Mouse (Mus musculus): ENCODE data around the gene Tufm. TPM values are rescaled to one million over a fixed set of nuclear protein-coding genes. Genes with fewer than 3 reads are reported as not detected.

Tufm gene
- polyA plus RNA-seq, 1 experiment from 2014 or later: 140 TPM

GRCm38 (mm10) chr7:126519513-126519912, 32.4 kb downstream of the Tufm start:
- H3K27ac ChIP-seq (ENCODE audit: low read length): no peak overlapping the region

GRCm38 (mm10) chr7:126523316-126523715, 36.2 kb downstream of the Tufm start:
- ATAC-seq (ENCODE audit: insufficient read depth, low FRiP score): no peak
- Histone ChIP-seq H3K27me3 (ENCODE audit: control insufficient read depth, insufficient read depth, low read length) (no peaks in the 10 kb centered on the region), H3K4me3 (replicated peaks; ENCODE audit: low read length) (no peak overlapping the region), H3K27ac (ENCODE audit: low read length) (no peak overlapping the region), H3K9ac (ENCODE audit: low read length) (no peak overlapping the region), H3K4me2 (ENCODE audit: low read depth, low read length) (no peak overlapping the region), H3K9me3 (replicated peaks; ENCODE audit: control insufficient read depth, low read length) (no peaks in the 10 kb centered on the region), H3K4me1 (ENCODE audit: control insufficient read depth, insufficient read depth, low read length) (no peaks in the 10 kb centered on the region), H3K36me3 (ENCODE audit: control insufficient read depth, insufficient read depth, low read length) (no peaks in the 10 kb centered on the region)
- WGBS: 86% methylated on average over 3 of the region's 3 CpGs

More at GRCm38 (mm10) chr7:126519513-126519912, 32.4 kb downstream of the Tufm start:
- ATAC-seq (ENCODE audit: insufficient read depth, low FRiP score): no peak
- H3K9me3 ChIP-seq (replicated peaks; ENCODE audit: control insufficient read depth, low read length): no peaks in the 10 kb centered on the region
- 0 out of 2 replicates have a peak overlapping the region, but pooled peaks have one; percentile 5 for H3K9ac ChIP-seq (ENCODE audit: low read length)
- H3K4me3 ChIP-seq (replicated peaks; ENCODE audit: low read length): no peak overlapping the region
- H3K36me3 ChIP-seq (ENCODE audit: control insufficient read depth, insufficient read depth, low read length): no peaks in the 10 kb centered on the region
- H3K4me2 ChIP-seq (ENCODE audit: low read depth, low read length): no peak overlapping the region
- H3K4me1 ChIP-seq (ENCODE audit: control insufficient read depth, insufficient read depth, low read length): no peaks in the 10 kb centered on the region
- no peaks in the 10 kb centered on the region for H3K27me3 ChIP-seq (ENCODE audit: control insufficient read depth, insufficient read depth, low read length)
- WGBS: 61% methylated on average over 2 of the region's 2 CpGs

DNA sequence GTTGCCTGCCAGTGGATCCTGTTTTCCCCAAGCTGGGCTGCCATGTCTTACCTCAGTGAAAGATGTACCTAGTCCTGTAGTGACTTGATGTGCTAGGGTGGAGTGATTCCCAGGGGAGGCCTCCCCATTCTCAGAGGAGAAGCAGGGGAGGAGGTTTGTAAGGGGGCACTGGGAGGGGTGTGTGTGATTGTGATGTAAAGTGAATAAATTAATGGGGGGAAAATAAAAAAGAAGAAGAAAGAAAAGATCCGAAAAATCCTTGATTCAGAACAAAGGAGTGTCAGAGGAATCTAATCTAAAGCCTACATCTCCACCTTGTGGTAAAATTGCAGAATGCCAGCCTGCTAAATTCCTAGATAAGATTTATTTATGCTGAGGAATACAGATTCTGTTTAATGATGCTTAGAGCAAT, 41.0 kb downstream of the Tufm start:
- Histone ChIP-seq H3K9me3 (replicated peaks; ENCODE audit: control insufficient read depth, low read length) (no peaks in the 10 kb centered on the region), H3K36me3 (ENCODE audit: control insufficient read depth, insufficient read depth, low read length) (no peaks in the 10 kb centered on the region), H3K27me3 (ENCODE audit: control insufficient read depth, insufficient read depth, low read length) (no peaks in the 10 kb centered on the region), H3K4me1 (ENCODE audit: control insufficient read depth, insufficient read depth, low read length) (no peaks in the 10 kb centered on the region), H3K4me2 (ENCODE audit: low read depth, low read length) (no peak overlapping the region), H3K9ac (ENCODE audit: low read length) (peak overlapping the region; percentile 47; the same call in 1 of the 2 replicates), H3K27ac (ENCODE audit: low read length) (no peak overlapping the region), H3K4me3 (replicated peaks; ENCODE audit: low read length) (no peak overlapping the region)
- WGBS: 5% methylated on average over 1 of the region's 1 CpGs
- ATAC-seq (ENCODE audit: insufficient read depth, low FRiP score): 0 out of 2 replicates have a peak, but pooled peaks have one; percentile 21

- peaks cover 7% of the 10 kb centered on the region for H3K27me3 ChIP-seq (ENCODE audit: control insufficient read depth, insufficient read depth, low read length)
- no peaks in the 10 kb centered on the region for H3K9me3 ChIP-seq (replicated peaks; ENCODE audit: control insufficient read depth, low read length)
- no peak for ATAC-seq (ENCODE audit: insufficient read depth, low FRiP score)
- H3K9ac ChIP-seq (ENCODE audit: low read length): no peak overlapping the region
- no peaks in the 10 kb centered on the region for H3K36me3 ChIP-seq (ENCODE audit: control insufficient read depth, insufficient read depth, low read length)
- H3K4me1 ChIP-seq (ENCODE audit: control insufficient read depth, insufficient read depth, low read length): no peaks in the 10 kb centered on the region
- WGBS: 86% methylated on average over 1 of the region's 1 CpGs
- H3K4me3 ChIP-seq (replicated peaks; ENCODE audit: low read length): no peak overlapping the region
- no peak overlapping the region for H3K27ac ChIP-seq (ENCODE audit: low read length)
- H3K4me2 ChIP-seq (ENCODE audit: low read depth, low read length): no peak overlapping the region
Observed at GRCm38 (mm10) chr7:126533434-126533833, 46.3 kb downstream of the Tufm start.

DNA sequence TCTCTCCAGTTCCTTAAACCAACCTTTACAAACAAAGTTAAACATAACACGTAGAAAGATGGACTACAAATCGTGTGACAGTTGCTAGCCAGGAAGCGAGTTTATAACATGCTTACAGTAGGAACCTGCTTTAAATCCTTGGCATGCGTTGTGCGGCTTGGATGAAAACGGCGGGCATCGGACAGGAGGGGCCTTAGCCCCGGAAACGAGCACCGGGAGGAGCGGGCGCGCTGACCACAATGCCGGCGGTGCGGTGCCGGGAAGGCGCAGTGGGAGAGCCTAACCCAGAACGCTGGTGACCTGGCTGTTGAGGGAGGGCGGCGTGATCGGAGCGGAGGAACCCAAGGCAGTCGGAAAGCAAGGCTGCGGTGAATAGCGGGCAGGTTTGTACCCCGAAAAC, 48.6 kb downstream of the Tufm start:
- WGBS: under 1% methylated on average over 28 of the region's 28 CpGs
- ATAC-seq (ENCODE audit: insufficient read depth, low FRiP score): peak; percentile 33; the same call in 1 of the 2 replicates

DNA sequence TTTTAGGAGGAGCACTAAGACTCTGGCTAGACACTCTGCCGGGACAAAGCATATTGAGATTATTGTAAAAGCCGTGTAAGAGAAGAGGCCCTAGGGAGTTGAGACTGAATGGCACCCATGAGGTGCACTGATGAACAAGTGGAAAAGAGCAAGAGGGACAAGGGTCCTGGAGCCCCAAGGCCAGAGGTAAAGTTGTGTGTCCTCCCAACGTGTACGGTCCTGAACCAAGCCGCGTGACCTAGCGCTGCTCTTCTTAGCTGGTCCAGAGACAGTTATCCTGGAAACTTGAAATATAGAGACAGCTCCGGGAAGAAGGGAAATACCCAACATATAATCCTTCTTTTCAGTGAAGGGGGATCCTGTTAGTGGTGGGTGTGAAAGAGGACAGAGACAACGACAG, 49.3 kb downstream of the Tufm start:
- Histone ChIP-seq H3K9me3 (replicated peaks; ENCODE audit: control insufficient read depth, low read length) (no peaks in the 10 kb centered on the region), H3K4me1 (ENCODE audit: control insufficient read depth, insufficient read depth, low read length) (no peaks in the 10 kb centered on the region), H3K36me3 (ENCODE audit: control insufficient read depth, insufficient read depth, low read length) (no peaks in the 10 kb centered on the region), H3K9ac (ENCODE audit: low read length) (no peak overlapping the region), H3K27me3 (ENCODE audit: control insufficient read depth, insufficient read depth, low read length) (peaks cover 7% of the 10 kb centered on the region), H3K4me3 (replicated peaks; ENCODE audit: low read length) (peak overlapping the region; percentile 48), H3K4me2 (ENCODE audit: low read depth, low read length) (peak overlapping the region; percentile 74), H3K27ac (ENCODE audit: low read length) (no peak overlapping the region)
- no peak for ATAC-seq (ENCODE audit: insufficient read depth, low FRiP score)
- 58% methylated on average over 9 of the region's 9 CpGs for WGBS

More for the DNA sequence above, 48.6 kb downstream of the Tufm start:
- H3K4me1 ChIP-seq (ENCODE audit: control insufficient read depth, insufficient read depth, low read length): no peaks in the 10 kb centered on the region
- H3K4me3 ChIP-seq (replicated peaks; ENCODE audit: low read length): peak overlapping the region; percentile 48
- H3K9ac ChIP-seq (ENCODE audit: low read length): peak overlapping the region; percentile 68
- H3K27ac ChIP-seq (ENCODE audit: low read length): no peak overlapping the region
- peak overlapping the region; percentile 74 for H3K4me2 ChIP-seq (ENCODE audit: low read depth, low read length)
- H3K36me3 ChIP-seq (ENCODE audit: control insufficient read depth, insufficient read depth, low read length): no peaks in the 10 kb centered on the region
- H3K9me3 ChIP-seq (replicated peaks; ENCODE audit: control insufficient read depth, low read length): no peaks in the 10 kb centered on the region
- peaks cover 7% of the 10 kb centered on the region for H3K27me3 ChIP-seq (ENCODE audit: control insufficient read depth, insufficient read depth, low read length)

DNA sequence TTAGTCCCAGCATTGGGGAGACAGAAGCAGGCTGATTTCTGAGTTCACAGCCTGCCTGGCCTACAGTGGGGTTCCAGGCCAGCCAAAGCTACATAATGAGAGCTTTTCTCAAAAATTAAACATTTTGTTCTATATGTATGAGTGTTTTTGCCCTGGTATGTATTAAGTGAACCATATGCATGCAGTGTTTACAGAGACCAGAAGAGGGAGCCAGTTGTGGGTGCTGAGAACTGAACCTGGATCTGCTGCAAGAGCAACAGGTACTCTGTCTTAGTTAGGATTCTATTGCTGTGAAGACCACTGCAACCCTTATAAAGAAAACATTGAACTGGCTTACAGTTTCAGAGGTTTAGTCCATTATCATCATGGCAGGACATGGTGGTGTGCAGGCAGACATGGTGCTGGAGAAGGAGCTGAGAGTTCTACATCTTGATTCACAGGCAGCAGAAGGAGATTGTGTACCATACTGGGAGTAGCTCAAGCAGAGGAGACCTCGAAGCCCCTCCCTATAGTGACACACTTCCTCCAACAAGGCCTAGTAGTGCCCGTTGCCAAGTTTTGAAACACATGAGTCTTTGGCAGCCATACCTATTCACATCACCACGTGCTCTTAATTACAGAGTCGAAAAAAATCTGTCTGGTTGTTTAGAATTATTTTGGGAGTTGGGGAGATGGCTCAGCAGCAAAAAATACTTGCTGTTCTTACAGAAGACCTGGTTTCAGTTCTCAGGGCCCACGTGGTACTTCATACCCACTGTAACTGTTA, 50.8 kb downstream of the Tufm start:
- H3K9me3 ChIP-seq (replicated peaks; ENCODE audit: control insufficient read depth, low read length): no peaks in the 10 kb centered on the region
- no peak for ATAC-seq (ENCODE audit: insufficient read depth, low FRiP score)
- no peaks in the 10 kb centered on the region for H3K4me1 ChIP-seq (ENCODE audit: control insufficient read depth, insufficient read depth, low read length)
- WGBS: 74% methylated on average over 5 of the region's 5 CpGs
- H3K9ac ChIP-seq (ENCODE audit: low read length): no peak overlapping the region
- peaks cover 7% of the 10 kb centered on the region for H3K27me3 ChIP-seq (ENCODE audit: control insufficient read depth, insufficient read depth, low read length)
- H3K4me2 ChIP-seq (ENCODE audit: low read depth, low read length): no peak overlapping the region
- H3K27ac ChIP-seq (ENCODE audit: low read length): no peak overlapping the region
- H3K4me3 ChIP-seq (replicated peaks; ENCODE audit: low read length): no peak overlapping the region
- no peaks in the 10 kb centered on the region for H3K36me3 ChIP-seq (ENCODE audit: control insufficient read depth, insufficient read depth, low read length)

Other genes with a start within 250 kb of the Tufm start
- 8.1 and 9.7 TPM in 2 replicates for gene Sbk1, start 214.7 kb upstream of the Tufm start, polyA plus RNA-seq (2015; fragmentation: Nextera tagmentation; extraction: Ambion mirVana)
- gene Lat, start 117.8 kb upstream of the Tufm start, polyA plus RNA-seq (2015; fragmentation: Nextera tagmentation; extraction: Ambion mirVana): 0.51 and 2.0 TPM in 2 replicates
- gene Spns1, start 109.9 kb upstream of the Tufm start, polyA plus RNA-seq (2015; fragmentation: Nextera tagmentation; extraction: Ambion mirVana): 48.1 and 52.4 TPM in 2 replicates
- 1.1 and 1.4 TPM in 2 replicates for gene Nfatc2ip, start 90.6 kb upstream of the Tufm start, polyA plus RNA-seq (2015; fragmentation: Nextera tagmentation; extraction: Ambion mirVana)
- gene Cd19, start 72.5 kb upstream of the Tufm start, polyA plus RNA-seq (2015; fragmentation: Nextera tagmentation; extraction: Ambion mirVana): 0.62 and 0.75 TPM in 2 replicates
- 28.0 and 31.5 TPM in 2 replicates for gene Rabep2, start 58.6 kb upstream of the Tufm start, polyA plus RNA-seq (2015; fragmentation: Nextera tagmentation; extraction: Ambion mirVana)
- gene Atp2a1, start 24.3 kb upstream of the Tufm start, polyA plus RNA-seq (2015; fragmentation: Nextera tagmentation; extraction: Ambion mirVana): 4.0 and 110 TPM in 2 replicates
- gene Sh2b1, start 11.9 kb upstream of the Tufm start, polyA plus RNA-seq (2015; fragmentation: Nextera tagmentation; extraction: Ambion mirVana): 40.9 and 42.1 TPM in 2 replicates
- gene Atxn2l, start 16.1 kb downstream of the Tufm start, polyA plus RNA-seq (2015; fragmentation: Nextera tagmentation; extraction: Ambion mirVana): 31.2 and 33.4 TPM in 2 replicates
- 165 and 176 TPM in 2 replicates for gene Eif3c, start 79.0 kb downstream of the Tufm start, polyA plus RNA-seq (2015; fragmentation: Nextera tagmentation; extraction: Ambion mirVana)
- gene Apobr, start 97.6 kb downstream of the Tufm start, polyA plus RNA-seq (2015; fragmentation: Nextera tagmentation; extraction: Ambion mirVana): 1.4 and 2.2 TPM in 2 replicates
- gene Cln3, start 98.5 kb downstream of the Tufm start, polyA plus RNA-seq (2015; fragmentation: Nextera tagmentation; extraction: Ambion mirVana): 30.4 and 33.3 TPM in 2 replicates
- gene Il27, start 107.6 kb downstream of the Tufm start, polyA plus RNA-seq (2015; fragmentation: Nextera tagmentation; extraction: Ambion mirVana): not detected in 2 replicates
- 133 and 141 TPM in 2 replicates for gene Nupr1, start 143.5 kb downstream of the Tufm start, polyA plus RNA-seq (2015; fragmentation: Nextera tagmentation; extraction: Ambion mirVana)
- 40.4 and 47.6 TPM in 2 replicates for gene Sgf29, start 161.9 kb downstream of the Tufm start, polyA plus RNA-seq (2015; fragmentation: Nextera tagmentation; extraction: Ambion mirVana)
- gene Sult1a1, start 189.1 kb downstream of the Tufm start, polyA plus RNA-seq (2015; fragmentation: Nextera tagmentation; extraction: Ambion mirVana): 11.9 and 13.0 TPM in 2 replicates
- 93.0 and 107 TPM in 2 replicates for gene Bola2, start 208.0 kb downstream of the Tufm start, polyA plus RNA-seq (2015; fragmentation: Nextera tagmentation; extraction: Ambion mirVana)
- gene Slx1b, start 208.4 kb downstream of the Tufm start, polyA plus RNA-seq (2015; fragmentation: Nextera tagmentation; extraction: Ambion mirVana): 9.0 and 9.5 TPM in 2 replicates
- 45.8 and 55.5 TPM in 2 replicates for gene Coro1a, start 220.4 kb downstream of the Tufm start, polyA plus RNA-seq (2015; fragmentation: Nextera tagmentation; extraction: Ambion mirVana)

Measured in stomach, embryonic 16.5 days (tissue).